Mouse (Mus musculus) thymus, postnatal 0 days (tissue): ENCODE data around the gene Fbxl8. TPM values are rescaled to one million over a fixed set of nuclear protein-coding genes. Genes with fewer than 3 reads are reported as not detected.
A peak's percentile ranks its signal among the peaks of the same experiment; 100 is the strongest.
"Not testable (repeated sequence)": the region's sequence is repeated elsewhere in the genome, so short reads cannot be mapped to it uniquely, and the experiment has no call there.

ENCODE experiments used
- DNase-seq: peaks from one replicate; pipeline ENCODE4 v3.0.0-alpha.2; 2015; ENCODE audit warnings: low spot score
- polyA plus RNA-seq: library from polyadenylated mRNA; unstranded; fragments of >200 nt; fragmentation: Nextera tagmentation; extraction: Ambion mirVana; gene quantifications from 2 replicates; pipeline ENCODE4 v1.2.1, GENCODE M21; 2015

The Fbxl8 gene
- polyA plus RNA-seq: 7.6 and 8.2 TPM in 2 replicates

GRCm38 (mm10) chr8:105264024-105264982, at the start of gene Fbxl8, which contains the start of gene Tradd:
Fbxl8 (plus strand) TSS chr8:105264648.
Tradd (minus strand) TSS chr8:105264609.
- DNase-seq: peak; percentile 74

DNA sequence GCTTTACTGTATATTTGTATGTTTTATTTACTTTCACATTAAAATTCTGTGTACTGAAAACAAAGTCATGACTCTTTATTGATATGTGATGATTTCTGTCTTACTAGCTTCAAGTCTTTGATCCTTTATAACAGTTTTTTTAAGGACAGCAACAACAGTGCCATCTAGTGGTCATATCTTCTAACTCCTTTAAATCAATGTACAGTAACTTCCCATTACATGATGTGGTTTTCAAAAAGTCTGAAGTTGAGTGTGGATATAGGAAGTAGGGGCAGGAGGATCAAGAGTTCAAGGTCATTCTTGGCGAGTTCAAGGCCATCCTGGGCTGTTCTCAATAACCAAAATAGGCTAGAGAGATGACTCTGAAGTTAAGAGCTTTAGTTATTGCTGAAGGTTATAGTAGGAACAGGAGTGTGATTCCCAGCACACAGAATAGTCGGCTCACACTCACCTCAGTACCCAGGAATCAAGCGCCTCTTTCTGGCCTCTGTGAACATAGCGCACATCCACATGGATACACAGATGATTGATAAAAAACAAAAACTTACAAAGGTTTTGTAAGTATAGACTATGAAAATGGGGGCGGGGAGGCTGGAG, 46.4 kb upstream of the Fbxl8 start:
- peak; percentile 72 for DNase-seq

DNA sequence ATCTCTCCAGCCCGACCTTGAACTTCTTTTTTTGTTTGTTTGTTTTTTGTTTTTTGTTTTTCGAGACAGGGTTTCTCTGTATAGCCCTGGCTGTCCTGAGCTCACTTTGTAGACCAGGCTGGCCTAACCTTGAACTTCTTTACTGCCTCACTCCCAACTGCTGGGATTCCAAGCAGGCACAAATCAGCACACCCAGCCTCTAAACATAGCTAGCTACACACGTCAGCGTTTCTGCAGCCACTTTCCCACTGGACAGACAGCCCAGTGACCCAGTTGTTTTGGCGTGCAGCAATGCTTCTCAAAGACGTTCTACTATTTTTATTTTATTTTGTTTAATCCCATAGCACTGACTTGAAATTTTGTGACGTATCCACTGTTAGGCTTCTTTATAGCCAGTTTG, 40.6 kb upstream of the Fbxl8 start:
- no peak for DNase-seq

- peak; percentile 95 for DNase-seq
Measured at GRCm38 (mm10) chr8:105224413-105225271, 39.8 kb upstream of the Fbxl8 start, which contains the start of gene D230025D16Rik. D230025D16Rik (plus strand) TSS chr8:105225145.

GRCm38 (mm10) chr8:105225272-105225593, 39.2 kb upstream of the Fbxl8 start:
- DNase-seq: no peak

GRCm38 (mm10) chr8:105225917-105226316, 38.5 kb upstream of the Fbxl8 start:
- peak; percentile 11 for DNase-seq

DNA sequence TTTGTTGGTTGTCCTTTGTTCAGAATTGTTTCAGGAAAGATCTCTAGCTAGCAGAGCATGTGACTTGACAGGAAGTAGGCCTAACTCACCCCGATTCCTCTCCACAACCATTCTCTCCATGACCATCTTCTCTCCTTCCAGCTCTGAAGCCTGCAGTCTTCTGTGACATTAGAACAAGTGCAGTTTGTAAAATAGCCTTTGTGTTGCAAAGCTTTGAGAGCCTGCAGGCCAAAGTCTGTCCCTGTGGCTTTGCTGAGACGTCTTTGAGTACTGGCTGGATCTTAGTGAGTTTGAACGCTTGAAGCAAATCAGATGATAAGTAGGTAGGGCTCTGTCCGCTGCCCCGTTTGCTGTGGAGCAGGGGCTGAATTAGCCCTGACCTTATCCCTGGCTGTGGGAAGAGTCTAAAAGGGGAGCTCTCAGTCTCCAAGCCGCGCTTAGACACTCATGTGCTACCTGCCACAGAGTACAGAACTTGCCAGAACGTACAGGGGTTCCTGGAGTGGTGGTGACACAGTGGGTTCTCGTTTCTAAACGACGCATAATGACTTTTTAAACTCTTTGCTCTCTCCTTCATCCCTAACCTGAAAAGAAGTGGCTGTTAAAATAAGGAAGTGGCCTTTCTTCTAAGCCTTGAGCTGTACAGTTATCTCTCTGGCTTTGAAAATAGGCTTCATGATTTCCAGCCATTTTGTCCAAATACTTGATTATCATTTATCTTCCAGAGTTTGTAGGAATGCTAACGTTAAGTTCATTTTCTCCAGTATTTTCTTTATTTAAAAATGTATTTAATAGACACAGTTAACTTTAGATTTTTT, 32.7 kb upstream of the Fbxl8 start:
- no peak for DNase-seq

- not testable (repeated sequence) for DNase-seq
Measured at GRCm38 (mm10) chr8:105232321-105232693, 32.1 kb upstream of the Fbxl8 start.

DNA sequence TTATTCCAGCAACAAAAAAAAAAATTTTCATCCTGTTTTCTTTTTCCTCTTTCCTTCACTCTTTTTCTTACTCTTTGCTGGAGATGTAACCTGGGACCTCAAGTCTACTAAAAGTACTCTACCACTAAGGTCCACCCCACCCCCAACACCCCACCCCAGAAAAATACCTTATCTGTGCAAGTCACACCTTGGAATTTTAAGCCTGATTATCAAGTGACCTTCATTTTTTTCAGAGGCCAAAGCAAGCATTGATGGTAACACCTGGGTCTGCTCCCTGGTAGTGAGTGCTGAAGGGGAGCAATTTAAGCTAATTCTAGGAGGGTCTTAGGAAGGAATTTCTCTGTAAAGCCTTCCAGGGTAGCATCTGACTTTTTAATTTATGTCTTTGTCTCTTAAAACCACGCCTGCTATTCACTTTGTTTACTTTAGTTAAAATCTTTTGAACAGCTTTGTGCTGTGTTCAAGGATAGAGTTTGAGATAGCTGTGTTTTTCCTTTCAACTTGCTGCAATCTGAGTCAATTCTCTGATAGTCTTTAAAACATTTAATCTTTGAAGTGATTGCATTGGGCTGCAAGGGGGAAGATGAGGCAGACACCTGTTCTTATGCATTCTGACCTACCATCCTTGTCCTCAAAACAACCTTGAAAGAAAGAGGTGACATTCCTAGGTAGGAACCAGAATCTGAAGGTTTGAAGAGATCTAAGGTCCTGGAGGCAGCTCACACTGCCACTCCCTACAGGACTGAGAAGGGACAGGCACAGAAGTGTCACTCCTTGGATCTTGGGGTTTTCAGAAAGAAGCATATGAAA, 31.1 kb upstream of the Fbxl8 start:
- no peak for DNase-seq

GRCm38 (mm10) chr8:105235206-105235605, 29.2 kb upstream of the Fbxl8 start:
- no peak for DNase-seq

GRCm38 (mm10) chr8:105237442-105238142, 26.9 kb upstream of the Fbxl8 start:
- no peak for DNase-seq

DNA sequence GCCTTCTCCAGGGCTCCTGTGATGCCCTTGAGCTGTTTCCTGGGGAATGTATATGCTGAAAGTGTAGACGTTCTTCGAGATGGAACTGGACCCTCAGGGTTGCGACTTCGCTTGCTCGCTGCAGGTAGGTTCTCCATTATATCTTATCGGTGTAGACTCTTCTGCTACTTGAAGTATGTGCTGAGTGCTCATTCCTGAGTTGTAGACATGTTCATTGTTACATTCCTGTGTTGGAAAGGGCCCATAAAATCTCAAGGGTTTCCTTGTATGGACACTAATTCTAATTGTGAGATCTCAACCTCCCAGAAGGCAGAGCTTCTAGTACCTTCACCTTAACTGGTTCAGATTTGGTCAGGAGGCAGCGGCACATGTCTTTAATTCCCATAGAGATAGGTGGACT, 23.4 kb upstream of the Fbxl8 start:
- no peak for DNase-seq

- no peak for DNase-seq
Measured at GRCm38 (mm10) chr8:105251954-105252353, 12.5 kb upstream of the Fbxl8 start.

GRCm38 (mm10) chr8:105252680-105253537, 11.5 kb upstream of the Fbxl8 start:
- no peak for DNase-seq

GRCm38 (mm10) chr8:105253766-105254151, 10.7 kb upstream of the Fbxl8 start:
- no peak for DNase-seq

DNA sequence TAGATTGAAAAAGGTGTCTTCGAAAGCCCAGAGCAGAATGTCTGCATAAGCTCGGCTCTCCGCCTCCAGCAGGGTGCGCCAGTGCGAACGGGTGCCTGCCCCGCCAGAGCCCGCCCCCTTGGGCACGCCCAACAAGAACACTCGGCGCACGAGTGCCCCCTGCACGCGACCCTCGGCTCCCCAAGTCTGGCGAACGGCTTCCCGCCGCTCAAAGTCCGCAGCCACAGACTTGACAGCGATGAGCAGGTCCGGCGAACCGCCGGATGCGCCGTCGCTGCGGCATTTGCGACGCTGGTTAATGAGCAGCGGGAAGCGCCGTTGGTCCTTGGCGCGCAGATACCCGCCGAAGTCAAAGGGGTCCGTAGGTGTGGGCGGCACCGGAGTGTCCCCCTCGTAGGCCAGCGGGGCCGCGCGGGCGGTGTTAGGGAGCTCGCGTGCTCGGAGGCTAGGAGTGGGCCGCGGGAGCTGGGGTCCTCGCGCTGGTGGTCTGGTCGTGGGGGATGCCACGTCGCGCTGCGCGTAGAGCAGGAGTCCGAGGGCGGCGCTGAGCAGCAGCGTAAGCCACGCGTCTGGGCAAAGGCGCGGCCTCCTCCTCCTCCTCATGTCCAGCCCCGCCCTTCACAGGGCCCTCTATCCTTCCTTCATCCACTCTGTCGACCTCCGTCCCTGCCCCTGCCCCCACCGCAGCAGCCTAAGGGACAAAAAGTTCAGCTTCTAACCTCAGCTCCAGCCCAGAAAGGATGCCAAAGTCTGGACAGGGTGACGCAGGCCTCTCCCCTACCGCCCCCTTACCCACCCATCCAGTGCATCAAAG, 10.1 kb upstream of the Fbxl8 start:
- DNase-seq: peak; percentile 91

DNA sequence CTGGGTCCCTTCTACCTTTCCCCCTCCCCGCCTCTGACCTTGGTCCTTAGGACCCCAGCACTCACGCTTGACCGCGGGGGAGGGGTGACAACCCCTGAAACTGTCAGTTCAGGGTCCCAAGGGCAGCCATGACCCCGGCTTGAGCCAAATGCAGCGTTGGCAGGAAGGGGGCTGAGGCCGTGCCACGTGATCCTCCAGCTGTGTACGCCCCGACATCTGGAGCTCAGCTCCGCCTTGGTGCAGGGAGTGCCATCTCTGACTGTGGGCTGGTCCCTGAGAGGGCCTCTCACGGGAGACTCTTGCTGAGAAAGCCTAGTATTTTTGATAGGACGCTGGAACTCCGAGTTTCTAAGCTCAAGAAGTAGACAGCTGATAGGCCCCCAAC, 9.5 kb upstream of the Fbxl8 start, which contains the start of gene B3gnt9:
Gene B3gnt9 (minus strand): TSS at position 188 of the 385 bp plus-strand sequence.
- peak; percentile 85 for DNase-seq
